Mouse (Mus musculus): ENCODE measurements around the gene Sox30.
"Not testable (repeated sequence)": the region's sequence is repeated elsewhere in the genome, so short reads cannot be mapped to it uniquely, and the experiment has no call there.

DNA sequence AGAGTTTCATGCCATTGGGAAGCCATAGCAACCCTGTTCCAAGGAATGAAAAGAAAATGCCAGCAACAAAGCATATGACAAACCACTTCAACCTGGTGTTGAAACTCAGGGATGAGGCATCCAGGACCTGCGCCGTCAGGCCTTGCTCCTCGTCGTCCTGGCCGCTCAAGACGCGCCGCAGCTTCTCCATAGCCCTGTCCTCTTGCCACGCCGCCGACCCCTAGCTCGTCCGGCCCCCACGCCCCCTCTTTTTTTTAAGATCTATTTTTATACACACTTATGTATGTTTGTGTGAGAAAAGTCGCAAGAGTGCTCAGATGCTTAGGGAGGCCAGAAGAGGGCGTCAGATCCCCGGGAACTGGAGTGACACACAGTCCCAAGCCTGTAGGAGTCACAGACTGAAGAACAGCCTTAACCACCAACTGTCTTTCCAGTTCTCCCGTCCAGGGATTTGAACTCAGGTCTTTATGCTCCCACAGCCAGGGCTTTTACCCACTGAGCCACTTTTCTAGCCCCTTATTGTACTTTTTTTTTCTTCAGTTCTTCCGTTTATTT is 72.1 kb downstream of the Sox30 start, which contains the start of gene Gm12166:
- peak; percentile 42; the same call in 1 of the 2 replicates for TF ChIP-seq CTCF (IDR thresholded peaks at IDR 0.05; ENCODE audit: extremely low read depth, insufficient read length, insufficient replicate concordance, low read depth, low read length)
- TF ChIP-seq POLR2A (IDR thresholded peaks at IDR 0.05; ENCODE audit: low read depth, low read length), result not testable (repeated sequence)

Measured in small intestine, adult 2 months (tissue).